Mouse (Mus musculus): Measurements from ENCODE around the gene Taf1c.

The Taf1c gene

GRCm38 (mm10) chr8:119572411-119572810, 32.6 kb downstream of the Taf1c start:
- no peak for DNase-seq (ENCODE audit: low spot score in 2 of 2)

GRCm38 (mm10) chr8:119571135-119571534, 33.9 kb downstream of the Taf1c start:
- no peak for DNase-seq (ENCODE audit: low spot score in 2 of 2)

GRCm38 (mm10) chr8:119569881-119570280, 35.1 kb downstream of the Taf1c start:
- DNase-seq (ENCODE audit: low spot score in 2 of 2): no peak

- no peak for DNase-seq (ENCODE audit: low spot score in 2 of 2)
Measured at GRCm38 (mm10) chr8:119568951-119569350, 36.1 kb downstream of the Taf1c start.

- DNase-seq (ENCODE audit: low spot score in 2 of 2): no peak
Measured at GRCm38 (mm10) chr8:119568251-119568650, 36.8 kb downstream of the Taf1c start.

GRCm38 (mm10) chr8:119566367-119566766, 38.7 kb downstream of the Taf1c start:
- DNase-seq (ENCODE audit: low spot score in 2 of 2): no peak

GRCm38 (mm10) chr8:119563849-119564251, 41.2 kb downstream of the Taf1c start:
- no peak for DNase-seq (ENCODE audit: low spot score in 2 of 2)

- DNase-seq (ENCODE audit: low spot score in 2 of 2): no peak
Measured at GRCm38 (mm10) chr8:119559402-119559720, 45.7 kb downstream of the Taf1c start.

- DNase-seq (ENCODE audit: low spot score in 2 of 2): peak; percentile 94 to 97
Measured at GRCm38 (mm10) chr8:119558603-119559401, 46.2 kb downstream of the Taf1c start, which contains the start of gene Mbtps1. Gene Mbtps1 (minus strand): TSS chr8:119558735.

- no peak for DNase-seq (ENCODE audit: low spot score in 2 of 2)
Measured at GRCm38 (mm10) chr8:119557821-119558602, 47.0 kb downstream of the Taf1c start.

GRCm38 (mm10) chr8:119557132-119557531, 47.9 kb downstream of the Taf1c start:
- no peak for DNase-seq (ENCODE audit: low spot score in 2 of 2)

GRCm38 (mm10) chr8:119555861-119556260, 49.2 kb downstream of the Taf1c start:
- no peak for DNase-seq (ENCODE audit: low spot score in 2 of 2)

GRCm38 (mm10) chr8:119552967-119553366, 52.1 kb downstream of the Taf1c start:
- DNase-seq (ENCODE audit: low spot score in 2 of 2): no peak

- no peak for DNase-seq (ENCODE audit: low spot score in 2 of 2)
Measured at GRCm38 (mm10) chr8:119548560-119549113, 56.4 kb downstream of the Taf1c start.
